Mouse (Mus musculus) cerebral cortex, adult 2 months (tissue): Measurements from ENCODE around the gene Timm10.

Experiments used
- WGBS: fragments of 180-500 bp; shearing (Covaris S2); methylation state at CpG from one replicate; pipeline ENCODE4 v1.1.7; 2018; 5-methylcytosine and 5-hydroxymethylcytosine counted together

The Timm10 gene

DNA sequence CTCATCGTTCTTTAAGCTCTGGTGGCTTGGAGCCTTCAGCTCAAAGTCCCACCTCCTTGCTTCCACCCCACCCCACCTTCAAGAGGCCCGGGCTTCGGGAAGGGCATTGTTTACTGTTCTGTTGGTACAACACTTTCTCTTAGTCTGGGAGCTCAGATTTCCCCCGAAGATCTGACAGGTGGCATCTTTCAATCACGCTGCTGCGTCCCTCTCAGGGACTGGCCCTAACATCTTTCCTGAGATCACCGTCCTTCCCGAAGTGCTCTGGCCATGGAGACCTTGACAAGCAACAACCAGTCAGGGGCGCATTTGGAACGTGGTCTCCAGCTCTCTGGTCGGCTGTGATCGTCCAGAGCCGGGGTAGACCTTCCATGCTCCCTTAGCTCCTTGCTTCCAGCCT, 4.2 kb upstream of the Timm10 start, which contains the start of gene Smtnl1:
TSS of gene Smtnl1 (minus strand) at position 101 of the 400 bp plus-strand sequence.
- 69% methylated on average over 13 of the region's 13 CpGs for WGBS

DNA sequence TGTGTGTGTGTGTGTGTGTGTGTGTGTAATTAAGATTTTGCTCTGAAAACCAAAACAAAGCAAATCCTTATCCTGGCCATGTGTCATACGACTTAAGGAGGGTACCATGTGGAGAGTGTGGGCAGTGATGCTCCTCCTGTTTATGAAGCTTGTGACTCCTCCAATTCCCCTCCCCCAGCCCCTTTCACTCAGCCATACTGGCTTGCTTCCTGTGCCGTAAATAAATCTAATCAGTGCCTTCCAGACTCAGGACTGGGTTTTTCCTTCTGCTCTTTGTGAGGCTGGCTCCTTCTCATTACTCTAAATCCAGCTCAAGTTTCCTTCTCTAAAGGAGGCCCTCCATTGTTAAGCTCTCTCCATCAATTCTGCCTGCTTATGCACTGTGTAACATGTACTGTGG, 3.6 kb upstream of the Timm10 start:
- 23% methylated on average over 2 of the region's 2 CpGs for WGBS

DNA sequence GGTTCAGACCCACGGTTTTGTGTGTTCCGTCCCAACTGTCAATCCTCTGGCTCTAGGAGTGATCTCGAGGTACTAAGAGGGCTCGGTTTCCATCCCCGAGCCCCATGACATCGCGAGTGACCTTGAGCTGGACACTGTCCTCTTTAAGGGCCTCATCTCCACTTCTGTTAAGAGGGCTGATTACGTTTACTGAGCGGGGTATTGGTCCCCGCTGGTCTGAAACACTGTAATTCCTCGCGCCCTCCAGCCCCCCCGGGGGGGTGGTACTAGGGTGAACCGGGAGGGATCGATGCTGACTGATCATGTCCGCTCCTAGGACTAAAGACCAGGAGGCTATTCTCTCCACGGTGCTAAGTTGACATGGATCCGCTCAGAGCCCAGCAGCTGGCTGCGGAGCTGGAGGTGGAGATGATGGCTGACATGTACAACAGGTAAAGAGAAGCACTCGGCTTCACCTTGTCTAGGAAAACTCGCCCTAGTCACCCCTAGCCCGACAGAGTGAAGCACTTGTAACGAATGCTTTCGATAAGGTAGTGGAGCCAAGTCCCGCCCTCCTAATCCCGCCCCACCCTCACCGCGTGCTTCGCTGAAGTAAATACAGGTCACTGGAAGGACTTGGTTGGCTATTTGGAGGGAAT, 605 bp downstream of the Timm10 start:
- WGBS = under 1% methylated on average over 29 of the region's 29 CpGs

DNA sequence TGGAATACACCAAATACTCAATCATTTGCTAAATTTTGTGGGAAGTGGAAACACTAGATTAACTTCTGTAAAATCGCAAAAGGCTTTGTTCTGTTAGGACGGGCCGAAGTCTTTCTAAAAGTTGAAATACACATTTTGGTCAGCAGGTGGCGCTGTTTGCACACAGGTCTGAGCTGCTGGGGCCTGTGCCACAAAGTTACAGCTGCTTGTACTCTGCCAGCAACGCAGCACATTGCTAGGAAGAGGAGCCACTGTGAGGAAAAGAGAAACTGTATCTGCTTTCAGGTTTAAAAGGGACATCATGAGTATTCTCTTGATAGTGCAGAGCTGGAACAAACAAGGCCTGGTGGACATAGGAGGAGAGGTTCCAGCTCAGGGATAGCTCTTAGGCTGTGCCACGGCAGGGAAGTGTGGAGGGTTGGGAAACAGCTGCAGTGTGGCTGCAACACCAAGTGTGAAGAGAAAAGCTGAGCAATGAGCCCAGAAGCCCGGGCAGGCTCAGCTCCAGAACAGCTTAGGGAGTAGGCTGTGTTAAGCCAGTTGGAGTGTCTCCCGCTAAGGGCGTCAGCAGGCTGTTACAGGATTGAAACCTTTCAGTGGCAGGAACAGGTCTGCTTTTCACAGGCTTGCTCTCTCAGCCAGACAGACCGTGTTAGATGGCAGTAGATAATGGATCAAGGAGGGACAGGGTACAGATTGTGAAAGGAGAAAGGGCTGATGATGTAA, 5.0 kb downstream of the Timm10 start:
- WGBS = 11% methylated on average over 10 of the region's 10 CpGs

DNA sequence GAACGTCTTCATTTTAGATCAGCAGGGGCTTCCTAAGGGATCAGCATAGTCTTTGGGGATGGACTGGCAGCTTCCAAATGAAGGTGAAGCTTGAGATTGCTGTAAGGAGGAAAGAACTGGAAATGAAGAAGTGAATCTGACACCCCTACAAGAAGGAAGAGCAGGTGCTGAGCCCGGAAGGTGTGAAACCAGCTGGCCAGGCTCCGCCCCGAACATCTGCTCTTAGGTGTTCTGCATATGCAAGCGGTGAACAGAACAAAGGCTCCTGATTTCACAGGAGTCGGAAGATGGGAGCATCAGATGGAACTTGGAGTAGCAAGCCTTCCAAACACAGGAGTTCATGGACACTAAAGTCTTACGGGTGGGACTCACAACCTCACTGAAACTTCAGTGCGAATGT, 10.3 kb downstream of the Timm10 start:
- 81% methylated on average over 8 of the region's 8 CpGs for WGBS

DNA sequence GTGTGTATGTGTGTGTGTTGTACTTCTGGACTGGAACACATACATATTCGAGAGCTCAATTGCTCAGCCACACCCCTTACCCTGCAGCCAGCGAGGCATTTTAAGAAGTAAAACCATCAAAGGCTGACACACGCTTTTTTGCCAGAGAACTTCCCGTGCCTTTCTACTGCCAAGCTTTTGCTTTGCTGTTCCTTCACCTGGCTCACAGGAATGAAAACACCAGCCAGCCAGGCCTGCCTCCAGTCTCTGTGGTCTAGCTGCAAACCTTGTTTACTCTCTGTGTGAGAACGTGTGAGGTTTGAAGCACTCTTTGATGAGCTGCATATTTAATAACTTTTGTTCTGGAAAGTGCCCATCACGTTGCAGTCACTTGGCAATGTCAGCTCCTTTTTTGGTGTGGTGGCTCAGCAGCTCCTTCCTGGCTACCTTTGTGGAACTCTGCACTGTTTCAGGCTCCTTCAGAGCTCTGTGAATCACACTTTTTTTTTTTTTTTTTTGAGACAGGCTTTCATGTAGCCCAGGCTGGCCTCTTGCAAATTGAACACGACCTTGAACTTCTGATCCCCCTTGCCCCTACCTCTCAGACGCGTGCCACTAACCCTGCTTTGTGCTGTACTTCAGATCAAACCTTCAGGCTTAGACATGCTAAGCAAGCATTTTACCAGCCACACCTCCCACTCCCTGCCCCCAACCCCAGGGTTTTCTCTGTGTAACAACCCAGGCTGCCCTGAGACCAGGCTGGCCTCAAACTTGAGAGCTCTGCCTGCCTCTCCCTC, 11.2 kb downstream of the Timm10 start:
- 43% methylated on average over 9 of the region's 9 CpGs for WGBS

DNA sequence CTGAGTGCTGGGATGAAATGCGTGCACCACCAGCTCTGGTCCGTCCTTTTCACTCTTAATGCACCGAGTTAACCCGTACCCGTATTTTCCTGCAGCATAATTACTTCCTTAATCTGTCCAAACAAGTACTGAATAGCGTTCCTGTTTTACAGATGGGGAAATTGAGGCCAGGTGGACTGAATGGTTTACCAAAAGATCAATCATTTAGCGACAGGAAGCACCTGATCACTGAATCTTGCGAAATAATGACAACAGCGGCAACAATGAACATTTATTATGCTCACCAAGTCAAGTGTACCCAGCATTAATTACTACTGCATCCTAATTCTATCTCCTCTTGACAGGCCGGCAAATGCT, 11.8 kb downstream of the Timm10 start, which contains the start of gene Slc43a1:
TSS of gene Slc43a1 (plus strand) at position 258 of the 357 bp plus-strand sequence.
- 47% methylated on average over 10 of the region's 10 CpGs for WGBS

DNA sequence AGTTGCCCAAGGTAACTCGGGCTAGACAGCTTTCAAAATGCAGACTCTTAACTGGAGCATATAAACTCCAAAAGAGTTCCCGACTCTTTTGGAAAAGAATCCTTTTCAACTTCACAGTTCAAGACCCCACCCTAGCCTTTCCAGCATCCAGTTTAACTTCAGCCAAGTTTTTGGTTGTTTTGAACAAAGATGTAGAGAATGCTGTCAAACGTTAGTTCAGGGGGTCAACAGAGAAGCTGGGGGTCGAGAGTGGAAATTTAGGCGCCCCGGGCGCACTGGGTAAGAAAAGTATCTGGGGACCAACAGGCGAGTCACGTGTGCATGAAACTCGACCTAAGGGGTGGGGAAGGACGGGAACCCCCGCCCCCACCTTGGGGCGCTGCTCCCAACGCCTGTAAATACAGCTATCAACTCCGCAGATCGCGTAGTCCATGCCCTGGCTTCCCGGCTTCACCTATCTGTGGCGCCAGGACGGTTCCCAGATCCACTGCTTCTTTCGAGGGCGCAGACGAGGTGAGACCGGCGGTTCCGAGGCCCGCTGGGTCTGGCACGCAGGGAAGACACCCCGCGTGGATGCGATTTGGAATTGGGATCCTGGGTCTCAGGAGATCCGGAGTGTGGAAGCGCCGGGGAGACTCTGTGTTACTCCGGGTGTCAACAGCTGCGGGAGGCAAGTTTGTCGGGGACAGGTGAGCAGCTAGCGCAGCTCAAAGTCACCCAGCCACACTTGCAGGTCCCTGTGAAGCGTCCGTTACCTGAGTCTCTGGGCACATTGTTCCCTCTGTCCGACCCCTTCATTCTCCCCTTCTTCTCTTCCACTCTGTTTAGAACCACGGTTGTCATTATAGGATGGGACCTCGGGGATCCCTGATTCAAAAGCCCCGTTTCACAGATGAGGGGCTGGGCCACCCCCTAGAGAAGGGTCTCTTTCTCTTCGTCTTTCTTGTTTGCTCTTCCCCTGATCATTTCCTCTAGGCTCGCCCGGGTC, 12.5 kb downstream of the Timm10 start:
- WGBS = 3% methylated on average over 47 of the region's 47 CpGs

DNA sequence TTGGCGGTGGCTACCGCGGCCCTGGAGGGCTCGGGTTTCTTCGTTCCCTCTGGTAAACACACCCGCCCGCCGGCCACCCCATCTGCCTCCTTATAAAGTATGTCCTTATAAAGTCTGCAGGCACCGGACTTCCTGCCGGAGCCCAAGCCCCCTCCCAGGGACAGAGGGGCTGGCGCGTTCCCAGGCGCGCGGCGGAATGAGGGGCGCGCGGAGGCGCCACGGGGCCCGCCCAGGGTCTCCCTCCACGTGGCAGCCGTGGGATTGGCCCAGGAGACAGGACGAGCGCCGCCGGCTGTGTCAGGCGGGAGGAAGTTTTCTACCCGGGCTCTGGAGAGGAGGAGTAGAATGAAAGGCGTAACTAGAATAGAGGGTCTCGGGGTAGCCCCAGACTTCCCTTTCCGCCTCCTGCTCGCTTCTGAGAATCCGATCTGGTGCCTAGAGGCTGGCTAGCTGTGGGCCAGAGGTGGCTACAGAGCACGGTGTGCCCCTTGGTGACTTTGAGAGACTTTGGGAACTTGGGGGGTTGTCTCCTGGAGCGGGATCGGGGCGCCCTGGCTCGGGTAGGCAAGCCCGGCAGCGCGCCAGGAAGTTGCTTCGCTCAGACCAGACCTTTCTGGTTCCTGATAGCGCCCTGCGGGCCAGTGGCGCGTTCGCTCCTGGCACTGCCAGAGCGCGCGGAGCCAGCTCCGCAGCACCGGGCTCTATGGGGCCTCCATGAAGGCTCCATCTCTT, 13.4 kb downstream of the Timm10 start:
- WGBS = 1% methylated on average over 54 of the region's 54 CpGs

DNA sequence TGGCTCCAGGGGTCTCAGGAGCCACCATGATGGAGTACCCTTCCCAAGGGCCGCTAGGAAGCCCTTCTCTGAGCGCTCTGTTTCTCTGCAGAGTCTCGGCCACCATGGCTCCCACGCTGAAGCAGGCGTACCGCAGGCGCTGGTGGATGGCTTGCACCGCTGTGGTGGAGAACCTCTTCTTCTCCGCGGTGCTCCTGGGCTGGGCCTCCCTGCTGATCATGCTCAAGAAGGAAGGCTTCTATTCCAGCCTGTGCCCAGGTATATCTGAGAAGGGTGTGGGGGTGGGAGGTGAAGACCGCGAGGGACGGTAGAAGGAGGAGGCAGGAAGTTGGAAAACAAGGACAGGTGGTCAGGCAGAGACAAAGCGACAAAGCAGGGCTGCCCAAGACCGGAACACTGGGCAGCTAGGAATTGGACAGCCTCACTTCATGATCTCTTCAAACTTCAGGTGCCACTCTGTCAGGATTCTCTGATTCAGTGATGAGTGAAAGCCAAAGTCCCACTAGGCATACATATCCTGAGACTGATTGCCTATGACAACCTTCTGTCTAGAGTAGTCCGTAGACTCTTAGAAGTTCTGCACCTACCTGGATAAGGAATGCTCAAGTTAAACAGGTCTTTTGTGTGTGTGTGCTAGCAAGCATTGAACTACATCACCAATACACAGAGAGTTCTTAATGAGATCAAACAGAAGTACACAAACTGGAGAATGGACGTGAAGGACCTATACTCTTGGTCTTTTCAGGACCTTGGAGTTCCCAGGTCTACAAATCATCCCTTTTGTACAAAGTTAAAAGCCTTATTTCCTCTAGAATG, 14.2 kb downstream of the Timm10 start:
- 13% methylated on average over 17 of the region's 17 CpGs for WGBS

DNA sequence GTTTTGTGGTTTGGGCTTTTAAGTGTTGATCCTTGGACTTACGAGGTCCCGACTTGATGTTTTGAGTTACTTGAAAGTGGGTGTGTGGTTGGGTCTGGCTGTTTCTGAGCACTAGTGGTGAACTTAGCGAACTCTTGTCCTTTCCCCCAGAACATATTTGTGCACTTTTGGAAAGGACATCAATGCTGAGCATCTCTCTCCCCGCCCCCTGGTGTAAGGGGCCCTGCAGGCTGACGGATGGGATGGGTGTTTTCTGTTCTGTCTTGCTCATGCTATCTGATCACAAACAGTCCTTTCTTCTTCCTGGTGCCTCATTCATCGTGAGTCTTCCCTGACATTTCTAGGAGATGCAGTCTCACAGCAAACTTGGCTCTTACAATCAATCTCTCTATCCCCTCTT, 16.9 kb downstream of the Timm10 start:
- WGBS = 84% methylated on average over 6 of the region's 6 CpGs

DNA sequence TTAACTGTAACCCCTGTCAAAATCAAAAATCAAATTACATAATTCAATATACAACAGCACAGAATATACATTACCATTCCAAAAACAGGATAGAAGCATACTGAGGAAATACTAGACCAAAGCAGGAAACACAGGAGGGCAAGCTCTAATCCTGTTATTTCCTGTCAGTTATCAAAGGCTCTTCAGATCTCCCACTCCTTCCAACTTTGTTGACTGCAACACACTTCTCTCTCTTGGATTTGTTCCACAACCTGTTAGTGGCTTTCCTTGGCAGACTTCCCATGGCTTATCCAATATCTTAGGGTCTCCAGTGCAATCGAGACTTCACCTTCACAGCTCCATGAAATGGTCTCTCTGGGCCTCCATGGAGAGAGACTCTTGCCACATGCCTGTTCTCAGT, 18.4 kb downstream of the Timm10 start:
- WGBS = 54% methylated on average over 1 of the region's 1 CpGs

DNA sequence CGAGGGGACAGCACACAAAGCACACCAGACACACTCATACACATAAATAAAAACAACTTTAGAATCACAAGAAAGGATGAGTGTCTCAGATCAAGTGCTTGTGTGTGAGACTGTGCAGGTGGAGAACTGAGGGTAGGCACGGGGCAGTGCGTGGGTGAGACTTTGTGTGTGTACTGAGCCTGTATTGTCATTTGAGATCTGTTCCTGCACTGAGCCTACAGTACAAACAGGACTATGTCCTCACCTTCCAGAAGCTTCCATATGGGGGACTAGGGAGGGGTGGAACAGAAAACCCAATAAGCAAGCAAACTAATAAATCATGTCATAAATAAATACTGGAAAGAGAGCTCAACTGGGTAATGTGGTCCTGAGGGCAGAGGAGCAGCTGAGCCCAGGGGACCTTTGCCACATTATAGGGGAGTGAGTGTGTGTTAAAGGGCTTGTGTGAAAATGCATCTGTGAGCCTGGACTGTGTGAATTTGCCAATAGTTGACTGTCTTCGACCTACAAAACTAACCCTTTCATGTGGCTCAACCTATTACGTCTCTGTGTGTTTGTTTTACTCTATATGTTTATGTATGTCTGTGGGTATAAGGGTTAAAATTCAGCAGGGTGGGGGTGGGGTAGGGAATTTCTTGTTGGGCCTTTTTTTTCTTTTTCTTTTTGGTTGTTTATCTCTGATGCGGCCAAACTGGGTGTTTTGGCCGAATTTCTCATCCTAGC, 23.8 kb downstream of the Timm10 start:
- WGBS = 77% methylated on average over 7 of the region's 7 CpGs

DNA sequence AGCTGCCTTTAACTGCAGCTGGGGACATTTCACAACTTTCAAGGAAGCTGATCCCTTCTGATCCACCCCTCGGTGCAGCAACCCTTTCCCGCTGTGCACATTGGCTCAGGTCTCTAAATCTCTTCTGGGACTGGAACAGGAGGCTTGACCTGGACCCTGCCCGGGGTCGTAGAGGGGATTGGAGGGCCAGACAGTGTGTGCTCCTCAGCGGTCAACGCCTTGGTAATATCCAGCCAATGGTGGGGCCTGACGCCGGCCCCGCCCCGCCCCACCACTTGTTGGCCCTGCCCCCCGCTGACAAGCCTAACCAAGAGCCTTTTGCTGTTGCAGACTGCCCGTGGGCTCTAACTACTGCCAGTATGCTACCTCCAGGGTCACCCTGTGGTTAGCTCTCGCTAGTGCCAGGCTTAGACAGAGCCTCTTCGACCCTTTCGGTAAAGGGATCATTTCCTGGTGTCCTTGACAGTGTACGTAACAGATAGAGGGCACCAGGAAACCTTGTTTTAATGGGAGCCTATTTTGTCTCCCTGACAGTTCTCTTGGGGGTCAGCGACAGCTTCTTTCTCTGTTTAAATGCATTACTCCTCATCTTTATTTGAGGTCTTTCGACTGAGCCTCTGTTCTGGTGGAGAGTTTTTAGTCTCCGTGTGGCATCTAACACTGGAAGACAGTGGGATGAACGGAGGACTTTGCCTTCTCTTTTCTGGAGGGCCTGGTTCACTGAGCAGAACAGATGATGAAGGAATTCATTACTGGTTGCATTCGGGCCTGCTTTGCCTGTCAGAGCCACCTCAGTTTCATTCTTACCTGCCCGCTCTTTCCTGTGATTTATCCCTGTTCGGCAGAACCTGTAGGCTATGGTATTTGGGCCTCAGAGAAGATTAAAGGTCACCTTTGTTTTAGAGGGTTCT, 24.6 kb downstream of the Timm10 start:
- 55% methylated on average over 23 of the region's 23 CpGs for WGBS

DNA sequence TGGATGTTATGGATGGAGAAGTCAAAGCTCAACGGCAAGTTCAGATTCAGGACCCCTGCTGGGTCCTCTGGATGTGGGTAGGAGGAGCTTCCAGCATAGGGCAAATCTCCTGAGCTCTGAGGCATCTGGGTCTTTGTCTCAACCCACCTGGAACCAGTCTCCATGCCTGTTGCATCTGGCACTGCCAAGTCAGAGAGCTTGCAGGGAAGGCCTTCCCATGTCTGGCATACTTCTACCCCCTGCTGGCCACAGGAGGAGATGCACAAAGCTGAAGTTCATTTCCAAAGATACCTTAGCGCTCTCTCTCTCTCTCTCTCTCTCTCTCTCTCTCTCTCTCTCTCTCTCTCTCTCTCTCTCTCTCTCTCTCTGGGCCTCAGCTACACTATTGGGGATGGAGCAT, 28.9 kb downstream of the Timm10 start:
- 56% methylated on average over 2 of the region's 2 CpGs for WGBS

DNA sequence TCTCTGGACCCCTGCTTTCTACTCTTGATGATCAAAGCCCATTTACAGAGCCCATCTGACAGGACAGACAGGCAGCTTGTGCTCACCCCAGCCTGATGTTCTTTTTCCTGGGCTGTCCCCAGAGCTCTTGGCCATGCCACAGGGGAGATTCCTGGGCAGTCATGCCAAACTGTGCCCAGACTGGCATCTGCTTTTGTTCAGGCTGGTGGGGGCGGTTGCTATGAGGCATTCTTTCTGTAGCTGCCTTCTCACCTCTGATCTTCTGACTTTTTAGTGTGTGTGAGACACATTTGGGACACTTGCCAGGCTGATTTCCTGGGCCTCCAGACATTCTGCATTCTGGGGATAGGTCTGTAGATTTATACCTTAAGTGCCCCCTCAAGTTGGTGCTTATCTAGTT, 31.8 kb downstream of the Timm10 start:
- 93% methylated on average over 1 of the region's 1 CpGs for WGBS

DNA sequence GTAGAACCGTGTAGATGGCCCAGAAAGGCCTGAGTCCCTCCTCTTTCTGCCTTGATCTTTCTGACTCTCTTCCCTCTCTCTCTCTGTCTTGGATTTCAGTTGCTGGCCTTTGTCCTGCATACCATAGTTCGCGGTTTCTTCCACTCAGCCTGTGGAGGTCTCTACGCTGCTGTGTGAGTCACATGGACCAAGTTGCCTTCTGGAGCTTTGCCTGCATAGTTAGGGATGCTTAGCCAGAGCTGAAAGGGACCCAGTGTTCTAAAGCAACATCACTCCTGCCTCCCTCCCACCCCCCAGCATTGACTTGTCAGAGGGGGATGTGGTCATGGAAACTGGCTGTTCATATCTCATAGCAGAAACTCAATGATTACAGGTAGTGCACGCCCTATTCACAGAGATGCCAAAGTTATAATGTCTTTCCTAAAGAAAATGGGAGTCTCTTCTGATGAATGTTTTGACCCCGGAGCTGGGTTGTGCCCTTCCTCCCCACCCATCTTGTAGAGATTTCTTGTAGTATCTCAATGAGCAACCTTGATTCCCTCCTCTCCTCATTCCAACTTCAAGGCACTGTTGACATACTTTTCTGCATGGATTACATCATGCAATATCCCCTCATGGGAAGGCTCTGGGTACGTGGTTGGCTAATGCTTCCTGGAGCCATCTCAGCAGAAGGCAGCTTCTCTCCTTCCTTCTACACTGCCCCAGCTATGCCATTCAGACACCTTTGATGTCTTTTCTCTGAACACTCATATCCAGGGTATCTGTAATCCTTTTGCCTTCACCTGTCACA, 33.4 kb downstream of the Timm10 start:
- 79% methylated on average over 7 of the region's 7 CpGs for WGBS
